Mouse (Mus musculus): Measurements from ENCODE around the gene C3.
A peak's percentile ranks its signal among the peaks of the same experiment; 100 is the strongest.

The C3 gene

DNA sequence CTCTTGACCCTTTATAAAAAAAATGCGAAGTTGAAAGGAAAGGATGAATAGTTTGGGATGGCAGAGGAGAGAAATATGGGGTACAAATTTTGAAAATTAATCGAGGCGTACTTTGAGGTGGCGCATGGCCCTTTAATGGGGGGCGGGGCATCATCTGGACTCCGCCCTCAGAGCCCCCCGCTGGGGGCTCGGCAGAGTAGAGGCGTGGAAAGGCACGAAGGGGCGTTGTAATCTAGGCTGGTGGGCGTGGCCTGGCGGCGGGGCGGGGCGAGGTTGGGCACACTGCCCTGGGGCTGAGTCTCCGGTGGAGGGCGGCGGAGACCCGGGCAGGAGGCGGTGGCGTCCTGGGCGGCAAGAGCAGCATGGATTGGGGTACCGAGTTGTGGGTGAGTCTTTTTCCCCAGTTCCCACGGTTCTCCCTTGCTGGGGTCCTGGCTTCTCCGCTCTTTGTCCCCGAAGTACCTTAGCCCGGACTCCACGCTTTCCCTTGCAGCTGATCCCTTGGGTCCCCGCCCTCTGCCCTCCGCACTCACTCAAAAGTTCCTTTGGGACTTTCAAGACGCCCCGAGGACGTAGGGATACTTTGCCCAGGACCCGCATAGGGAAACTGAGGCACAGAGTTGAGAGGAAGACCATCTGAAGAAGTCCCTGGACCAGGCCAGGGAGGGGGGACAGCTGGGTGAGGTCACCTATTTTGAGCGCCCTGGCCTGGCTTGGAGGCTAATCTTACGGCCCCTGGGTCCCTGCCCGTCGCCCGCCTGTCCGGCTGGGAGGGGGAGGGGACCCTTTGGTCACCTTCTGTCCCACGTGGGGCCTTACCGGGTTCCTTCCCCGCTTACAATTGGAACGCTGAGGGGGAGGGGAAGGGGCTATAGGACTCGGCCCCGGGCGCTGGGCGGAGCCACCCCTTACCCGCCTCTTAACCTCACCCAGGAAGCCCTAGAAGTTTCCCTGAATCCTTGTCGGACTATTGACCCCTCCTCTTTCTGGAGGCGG is 21.5 kb upstream of the C3 start, which contains the start of gene Trip10:
Gene Trip10 (plus strand): TSS at position 270 of the 996 bp plus-strand sequence.
- peak; percentile 98 for DNase-seq

DNA sequence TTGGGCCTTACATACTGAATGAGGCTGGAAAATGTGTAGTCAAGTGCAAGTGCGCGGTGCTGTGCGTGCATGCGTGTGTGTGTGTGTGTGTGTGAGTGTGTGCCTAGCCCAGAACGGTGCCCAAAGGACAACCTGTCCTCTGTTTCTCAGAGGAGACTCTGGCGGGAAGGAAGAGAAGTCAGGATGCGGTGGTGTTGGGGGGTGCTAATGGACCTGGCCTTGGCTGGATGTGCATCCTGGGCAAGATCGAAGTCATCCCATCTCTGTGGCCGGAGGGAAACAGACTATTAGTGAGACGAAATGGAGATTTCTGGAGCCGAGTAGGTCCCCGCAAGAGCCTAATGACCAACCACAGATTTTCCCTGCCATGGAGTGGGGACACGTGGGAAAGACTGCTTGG is 20.8 kb upstream of the C3 start:
- DNase-seq = peak; percentile 18

DNA sequence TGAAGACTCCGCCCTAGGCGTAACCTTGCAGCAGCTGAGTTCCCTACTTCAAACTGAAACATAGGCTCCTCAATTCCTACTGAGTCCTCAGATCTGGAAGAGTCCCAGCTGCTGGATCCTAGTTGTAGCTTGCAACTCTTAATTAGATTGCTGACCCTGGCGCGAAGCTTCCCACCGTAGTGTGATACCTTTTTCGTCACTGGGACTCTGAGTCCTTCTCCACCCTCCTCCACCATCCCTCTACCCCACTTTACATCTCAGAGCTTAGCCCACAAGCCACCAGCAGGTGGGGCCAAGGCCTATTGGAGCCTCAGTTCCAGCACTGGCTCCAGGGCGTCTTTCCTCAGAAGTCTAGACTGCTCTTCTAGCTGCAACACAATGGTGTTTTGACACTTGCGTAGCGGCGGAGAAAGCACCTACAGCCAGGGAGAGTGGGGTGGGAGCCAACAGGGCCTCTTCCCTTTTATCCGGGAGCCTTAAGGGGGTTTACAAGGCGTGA is 20.3 kb upstream of the C3 start, which contains the start of gene Gpr108:
Gene Gpr108 (minus strand): TSS at position 246 of the 499 bp plus-strand sequence.
- peak; percentile 95 for DNase-seq

DNA sequence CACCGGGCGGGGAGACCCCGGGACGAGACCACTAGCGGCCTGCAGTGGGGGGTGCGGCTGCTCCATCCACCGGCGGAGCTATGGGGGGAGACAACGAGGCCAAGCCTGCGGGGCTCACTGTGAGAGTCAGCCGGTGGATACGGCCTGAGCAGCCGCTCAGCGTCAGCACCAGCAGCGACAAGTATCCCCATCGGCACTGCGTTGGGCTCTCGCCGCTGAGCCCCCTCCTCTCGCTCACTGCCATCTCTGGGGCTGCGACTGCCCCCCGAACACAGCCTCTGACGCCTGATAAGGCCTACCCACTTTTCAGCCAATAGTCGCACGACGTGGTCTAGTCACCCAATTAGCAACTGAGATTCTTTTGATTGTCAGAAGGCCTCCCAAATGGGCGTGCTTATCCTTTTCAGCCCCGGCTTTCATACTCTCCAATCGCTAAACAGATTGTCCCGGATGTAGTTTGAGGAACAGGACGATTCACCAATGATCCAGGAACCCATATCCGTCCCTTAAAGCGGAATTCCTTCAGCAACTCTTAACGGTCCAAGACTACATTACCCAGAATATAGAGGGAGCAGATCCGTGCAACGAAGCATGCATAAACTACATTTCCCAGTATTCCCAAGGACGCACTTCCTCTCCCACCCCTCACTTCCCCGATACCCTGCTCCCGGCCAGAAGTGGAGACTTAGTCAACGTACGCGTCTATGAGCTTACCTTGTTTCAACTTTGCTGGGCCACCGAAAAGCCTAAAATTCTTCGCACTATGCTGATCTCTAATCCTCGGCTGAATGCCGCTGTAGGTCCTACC is 19.7 kb upstream of the C3 start:
- DNase-seq = peak; percentile 98

DNA sequence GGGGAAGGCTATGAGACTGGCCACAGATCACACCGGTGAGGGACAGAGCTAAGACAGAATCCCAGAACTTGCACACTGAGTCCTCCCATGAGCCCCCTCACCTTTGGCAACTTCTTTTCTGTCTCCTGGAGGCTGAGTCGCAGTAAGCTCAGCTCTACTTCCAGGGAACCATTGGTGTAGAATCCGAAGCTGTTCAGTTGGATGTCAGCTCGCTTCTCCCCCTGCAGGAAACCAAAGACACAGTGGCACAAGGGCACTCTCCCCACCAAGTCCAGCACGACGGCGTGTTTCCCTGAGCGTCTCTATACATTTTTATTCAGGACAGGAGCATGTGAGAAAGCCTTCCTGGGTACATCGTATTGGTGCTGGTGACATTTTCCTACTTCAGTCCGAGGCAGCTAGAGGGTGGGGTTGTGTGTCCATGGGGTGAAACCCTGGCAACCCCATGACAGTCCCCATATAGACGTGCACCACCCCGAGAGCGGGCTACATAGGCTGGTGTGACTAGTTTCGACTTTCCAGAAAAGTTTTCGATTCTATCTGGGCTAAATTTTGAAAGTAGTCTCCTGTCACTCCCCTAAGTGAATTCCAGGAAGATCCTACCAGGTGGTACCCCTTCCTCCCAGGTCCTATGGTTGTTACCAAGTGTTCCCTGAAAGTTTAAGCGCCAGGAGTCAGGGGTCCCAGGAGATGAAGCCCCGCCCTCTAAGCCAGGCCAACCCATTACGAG is 18.9 kb upstream of the C3 start:
- no peak for DNase-seq

DNA sequence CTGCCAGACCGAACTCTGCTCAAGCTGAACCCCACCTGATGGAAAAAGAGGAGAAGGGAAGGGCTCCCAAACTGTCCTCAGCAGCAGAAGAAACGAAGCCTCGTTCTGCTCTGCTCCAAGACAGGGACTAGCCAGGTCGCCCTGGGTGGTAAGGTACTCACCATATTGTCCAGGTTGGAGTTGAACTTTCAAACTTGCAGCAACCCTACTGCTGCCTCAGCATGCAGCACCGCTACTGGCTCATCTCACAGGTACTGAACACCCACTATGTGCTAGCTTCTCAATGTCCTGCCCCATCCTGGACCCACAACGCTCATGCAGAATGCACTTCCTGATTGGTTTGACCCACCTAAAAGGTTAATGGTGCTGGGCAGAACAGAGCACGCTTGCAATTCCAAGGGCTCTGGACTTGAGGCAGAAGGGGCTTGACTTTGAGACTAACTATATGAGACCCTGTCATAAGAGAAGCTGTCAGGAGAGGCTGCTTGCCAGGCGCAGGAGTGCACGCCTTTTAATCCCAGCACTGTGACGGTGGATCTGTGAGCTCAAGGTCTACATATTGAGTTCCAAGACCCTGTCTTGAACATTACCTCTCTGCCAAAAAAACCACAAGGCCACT is 17.5 kb upstream of the C3 start:
- DNase-seq = no peak

DNA sequence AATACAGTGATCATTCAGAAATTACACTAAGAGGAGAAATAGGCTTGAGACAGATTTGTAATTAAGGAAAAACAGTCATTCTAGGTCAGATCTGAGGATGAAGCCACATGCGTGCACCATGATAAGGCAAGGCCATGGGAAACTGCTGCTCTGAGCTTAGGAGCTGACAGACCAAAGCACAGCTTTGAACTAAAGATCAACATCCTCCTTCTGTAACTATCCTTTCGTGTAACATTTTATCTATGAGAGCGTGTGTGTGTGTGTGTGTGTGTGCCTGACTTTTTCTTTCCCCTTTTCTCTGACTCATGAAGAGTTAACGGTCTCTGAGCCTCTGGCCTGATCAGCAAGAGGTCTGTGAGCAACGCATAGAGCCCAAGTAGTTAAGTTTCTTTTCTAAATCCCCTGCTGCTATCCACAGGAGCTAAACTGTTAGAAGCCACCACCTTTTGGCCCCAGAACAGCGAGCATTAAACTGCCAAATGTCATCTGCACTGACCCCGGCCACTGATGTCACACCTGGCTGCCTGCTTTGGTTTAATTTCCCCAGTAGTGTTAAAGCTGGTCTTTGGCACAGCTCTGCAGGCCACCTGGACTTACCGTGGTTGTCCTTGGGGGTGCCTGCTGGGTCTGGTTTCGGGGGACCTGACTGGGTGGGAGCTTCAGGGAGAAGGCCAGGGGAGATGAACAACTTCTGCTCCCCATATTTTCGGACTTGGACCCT is 15.9 kb upstream of the C3 start:
- no peak for DNase-seq

DNA sequence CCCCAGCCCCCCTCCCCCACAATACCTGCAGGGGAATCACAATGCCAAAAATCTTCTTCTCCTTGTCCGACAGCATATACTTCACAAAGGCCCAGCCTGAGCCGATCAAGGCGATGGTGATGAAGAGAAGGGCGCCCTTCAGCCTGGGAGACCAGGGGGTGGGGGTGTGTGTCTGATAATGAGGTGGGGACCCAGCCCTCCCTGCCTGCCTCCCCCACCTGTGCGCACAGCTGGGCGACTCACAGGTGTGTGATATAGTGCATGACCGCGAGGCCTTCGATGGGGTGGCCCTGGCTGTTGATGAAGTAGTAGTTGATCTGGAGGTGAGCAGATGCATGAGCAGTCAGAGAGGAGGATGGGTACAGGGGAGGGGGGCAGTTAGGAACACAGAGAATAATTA is 9.2 kb upstream of the C3 start:
- DNase-seq = no peak

DNA sequence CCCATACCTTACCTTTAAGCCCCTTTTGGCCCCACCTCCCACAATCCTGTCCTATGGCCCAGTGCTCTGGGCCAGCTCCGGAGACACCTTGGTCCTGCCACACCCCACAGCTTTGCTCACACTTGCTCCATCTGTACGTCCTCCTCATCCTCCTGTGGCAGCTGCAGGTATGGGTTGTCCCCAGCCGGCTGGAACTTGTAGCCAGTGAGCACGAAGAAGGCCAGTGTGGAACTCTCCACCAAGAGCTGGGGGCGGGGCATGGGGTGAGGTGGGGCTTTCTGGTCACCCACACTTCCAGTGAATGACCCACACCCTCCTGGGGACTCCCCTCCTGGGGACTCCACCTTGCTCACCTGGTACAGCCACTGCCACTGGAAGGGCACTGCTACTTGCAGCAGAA is 7.9 kb upstream of the C3 start:
- no peak for DNase-seq

DNA sequence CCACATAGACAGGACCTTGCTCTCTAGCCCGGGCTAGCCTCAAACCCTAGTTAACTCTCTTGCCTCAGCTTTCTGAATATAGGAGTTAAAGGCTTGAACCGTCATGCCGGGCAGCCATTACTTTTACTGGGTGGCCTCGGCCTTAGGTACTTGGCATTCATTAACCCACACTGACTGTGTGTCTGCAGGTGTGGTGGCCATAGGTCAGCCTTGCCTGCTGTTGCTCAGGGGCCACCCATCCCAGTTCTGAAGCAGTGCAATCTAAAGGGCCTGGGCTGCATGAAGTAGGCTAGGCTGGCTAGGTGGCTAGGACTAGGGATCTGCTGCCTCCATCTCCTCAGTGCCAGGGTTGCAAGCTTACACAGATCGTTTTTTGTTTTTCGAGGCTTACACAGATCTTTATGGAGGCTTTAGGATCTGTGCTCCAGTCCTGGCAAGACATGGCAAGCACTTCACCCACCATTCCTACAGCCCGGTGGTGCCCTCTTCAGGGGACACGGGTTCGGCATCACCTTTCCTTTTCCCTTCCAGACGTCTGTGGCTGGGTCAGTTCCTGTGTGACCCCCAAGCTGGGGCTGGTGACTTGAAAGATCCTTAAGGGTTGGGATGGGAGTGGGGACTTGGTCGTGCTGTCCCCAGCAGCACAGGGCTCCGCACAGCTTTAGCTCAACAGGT is 6.5 kb upstream of the C3 start:
- DNase-seq = no peak

DNA sequence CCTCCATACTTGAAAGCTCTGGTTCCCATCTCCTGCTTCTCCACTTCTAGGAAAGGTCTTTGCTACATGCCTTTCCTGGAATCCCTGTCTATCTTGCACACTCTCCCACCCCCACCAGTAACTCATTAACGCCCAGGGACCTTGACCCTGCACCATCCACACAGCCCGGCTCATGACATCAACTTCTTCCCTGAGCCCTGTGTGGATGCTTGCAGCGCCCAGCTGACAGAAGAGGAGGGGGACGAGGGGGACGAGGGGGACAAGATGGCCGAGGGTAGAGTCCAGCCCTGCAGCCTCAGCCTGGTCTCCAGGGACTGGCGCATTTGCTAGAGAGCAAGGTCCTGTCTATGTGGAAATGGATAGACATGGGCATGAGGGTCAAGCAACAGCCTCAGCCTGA is 5.1 kb upstream of the C3 start:
- no peak for DNase-seq

DNA sequence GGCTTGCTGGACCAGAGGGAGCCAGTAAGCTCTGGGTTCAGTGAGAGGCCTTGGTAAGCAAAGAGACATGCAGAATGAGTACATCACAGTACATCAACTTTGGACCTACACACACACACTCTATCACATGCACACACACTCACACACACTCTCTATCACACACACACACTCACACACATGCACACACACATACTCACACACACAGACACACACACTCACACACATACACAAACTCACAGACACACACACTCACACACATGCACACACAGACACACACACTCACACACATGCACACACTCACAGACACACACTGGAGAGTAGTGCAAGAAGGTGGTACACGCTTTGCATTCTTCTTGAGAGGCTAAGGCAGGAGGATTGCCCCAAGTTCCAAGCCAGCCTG is 4.3 kb upstream of the C3 start:
- no peak for DNase-seq

DNA sequence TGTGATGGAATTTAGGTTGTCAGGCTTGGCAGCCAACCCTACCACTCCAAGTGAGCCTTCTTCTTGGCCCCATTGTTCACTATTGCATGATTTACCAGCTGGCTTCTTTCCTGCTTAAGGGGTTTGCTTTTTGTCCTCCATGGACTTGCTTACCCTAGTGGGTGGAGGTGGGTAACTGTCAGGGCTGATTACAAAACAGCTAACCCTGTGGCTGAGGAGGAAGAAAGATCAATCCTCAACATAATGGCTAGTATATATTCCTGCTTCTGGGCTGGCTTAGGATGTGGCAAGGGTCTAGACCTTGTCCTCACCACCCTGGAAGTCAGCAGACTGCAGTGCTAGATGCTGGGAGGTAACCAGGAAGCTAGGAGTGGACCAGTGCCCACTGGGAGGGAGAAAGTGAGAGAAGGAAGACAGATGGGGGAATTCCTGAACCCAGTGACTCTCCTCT is 3.4 kb upstream of the C3 start:
- peak; percentile 51 for DNase-seq

DNA sequence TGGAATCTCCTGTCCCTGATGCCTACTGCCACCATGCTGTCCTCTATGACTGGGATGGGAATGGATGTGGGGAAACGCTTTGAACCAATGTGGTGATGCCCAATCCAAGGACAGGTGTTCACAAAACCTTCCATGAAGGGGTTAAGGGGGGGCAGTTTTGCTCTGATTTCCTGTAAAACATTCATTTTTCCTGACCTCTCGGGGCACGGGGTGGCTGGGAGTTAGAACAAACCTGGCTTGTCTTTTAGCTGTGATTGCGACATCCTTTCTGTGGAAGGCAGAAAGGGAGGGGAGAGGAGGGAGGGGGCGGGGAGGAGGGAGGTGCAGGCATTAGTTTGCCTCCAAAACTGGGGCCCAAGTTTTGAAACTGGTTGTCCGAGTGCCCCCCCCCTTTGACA is 2.8 kb upstream of the C3 start:
- DNase-seq = peak; percentile 71

DNA sequence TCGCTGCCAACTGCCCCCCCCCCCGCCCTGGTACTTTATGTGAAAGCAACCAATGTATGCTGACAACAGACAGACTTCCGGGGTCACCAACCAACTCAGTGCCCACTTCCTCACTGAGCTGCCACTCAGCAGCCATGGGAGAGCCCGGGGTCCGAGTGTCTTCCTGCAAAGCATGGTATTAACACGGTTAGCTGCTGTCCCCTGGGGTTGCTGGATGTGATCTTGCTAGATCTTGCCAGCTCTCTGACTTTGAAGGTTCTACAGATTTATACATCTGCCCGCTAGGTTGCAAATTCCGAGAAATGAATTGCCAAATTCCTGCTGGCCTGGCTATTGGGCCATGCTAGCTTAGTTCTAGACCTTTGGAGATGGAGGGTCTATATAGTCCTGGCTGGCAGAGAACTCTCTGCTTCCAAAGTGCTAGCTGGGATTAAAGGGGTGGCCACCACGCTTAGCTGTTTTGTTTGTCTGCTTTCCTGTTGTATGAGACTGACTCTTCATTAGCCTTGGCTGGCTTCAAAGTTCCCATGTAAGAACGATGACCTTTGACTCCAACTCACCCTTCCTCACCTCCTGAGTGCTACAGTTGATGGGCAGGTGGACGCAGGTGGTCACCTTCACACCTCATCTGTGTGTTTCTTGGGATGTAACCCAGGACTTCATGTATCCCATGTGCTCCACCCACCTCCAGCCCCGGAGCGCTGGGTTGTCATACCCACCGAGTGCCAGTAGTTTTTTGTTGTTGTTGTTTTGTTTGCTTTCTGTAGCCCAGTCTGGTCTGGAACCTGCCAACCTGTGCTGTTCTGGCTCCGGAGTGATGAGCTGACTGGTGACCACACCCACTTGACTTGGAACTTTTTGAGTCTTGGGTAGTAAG is 2.2 kb upstream of the C3 start:
- no peak for DNase-seq

DNA sequence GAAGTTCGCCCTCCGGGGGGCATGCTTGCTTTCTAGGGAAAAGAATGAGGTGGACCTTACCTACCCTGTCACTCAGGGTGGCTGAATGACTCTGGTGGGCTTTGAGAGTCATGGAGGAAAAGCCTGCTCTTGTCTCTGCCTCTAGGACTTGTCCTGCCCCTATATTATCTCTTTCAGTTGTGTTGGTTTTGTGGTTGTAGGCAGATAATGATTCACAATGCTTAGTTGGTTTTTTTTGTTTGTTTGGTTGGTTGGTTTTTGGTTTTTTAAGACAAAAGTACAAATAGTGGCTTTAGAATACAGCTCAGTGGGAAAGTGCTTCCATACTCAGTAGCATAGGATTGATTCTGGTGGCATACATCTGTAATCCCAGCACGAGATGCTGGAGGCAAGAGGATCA is 937 bp upstream of the C3 start:
- no peak for DNase-seq

DNA sequence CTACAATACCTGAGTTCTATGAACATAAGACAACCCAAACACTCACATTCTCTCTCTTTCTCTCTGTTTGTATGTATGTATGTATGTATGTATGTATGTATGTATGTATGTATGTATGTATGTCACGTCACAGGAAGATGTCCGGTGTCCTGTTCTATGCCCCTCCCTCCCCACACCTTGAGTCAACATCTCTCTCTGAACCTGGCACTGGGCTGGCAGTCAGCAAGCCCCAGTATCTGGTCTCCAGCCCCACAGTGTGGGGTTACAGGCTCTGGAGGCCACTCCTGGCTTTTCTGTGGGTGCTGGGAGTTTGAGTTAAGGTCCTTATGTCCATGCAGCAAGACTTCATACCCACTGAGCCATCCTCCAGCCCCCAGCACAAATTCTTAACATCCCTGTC is 468 bp downstream of the C3 start:
- no peak for DNase-seq

DNA sequence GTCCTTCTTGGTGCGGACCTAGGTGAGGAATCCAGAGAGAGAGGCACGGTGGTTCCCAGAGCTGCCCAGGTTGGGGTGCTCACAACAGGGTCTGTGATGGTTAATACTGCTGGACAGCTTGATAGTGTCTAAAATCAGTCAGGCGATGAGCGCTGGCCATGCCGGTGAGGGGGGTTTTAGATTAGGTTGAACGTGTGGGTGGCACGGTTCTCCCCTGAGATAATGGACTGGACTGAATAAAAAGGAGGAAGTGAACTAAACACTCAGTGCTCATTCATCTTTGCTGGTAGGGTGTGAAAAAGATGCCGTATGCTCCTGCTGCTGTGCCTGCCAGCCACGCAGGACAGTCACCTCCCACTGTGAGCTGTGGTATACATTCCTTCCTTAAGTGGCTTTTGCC is 4.6 kb downstream of the C3 start:
- no peak for DNase-seq

DNA sequence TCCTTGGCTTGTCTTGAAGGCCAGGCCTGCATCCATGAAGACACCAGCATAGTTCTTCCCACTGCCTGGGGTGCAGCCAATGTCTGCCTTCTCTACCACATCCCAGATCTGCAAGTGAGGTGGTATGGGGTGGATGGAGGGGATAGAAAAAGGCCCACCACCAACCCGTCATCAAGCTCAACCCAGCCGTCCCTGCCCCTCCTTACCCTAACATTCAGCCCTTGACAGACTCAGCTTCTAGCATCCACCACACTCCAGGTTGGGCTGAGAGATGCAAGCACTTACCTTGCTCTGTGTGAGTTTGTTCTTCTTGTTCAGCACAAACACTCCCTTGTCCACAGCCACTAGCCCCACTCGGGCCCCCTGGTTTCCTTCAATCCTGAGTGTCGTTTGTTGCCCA is 6.0 kb downstream of the C3 start:
- no peak for DNase-seq

DNA sequence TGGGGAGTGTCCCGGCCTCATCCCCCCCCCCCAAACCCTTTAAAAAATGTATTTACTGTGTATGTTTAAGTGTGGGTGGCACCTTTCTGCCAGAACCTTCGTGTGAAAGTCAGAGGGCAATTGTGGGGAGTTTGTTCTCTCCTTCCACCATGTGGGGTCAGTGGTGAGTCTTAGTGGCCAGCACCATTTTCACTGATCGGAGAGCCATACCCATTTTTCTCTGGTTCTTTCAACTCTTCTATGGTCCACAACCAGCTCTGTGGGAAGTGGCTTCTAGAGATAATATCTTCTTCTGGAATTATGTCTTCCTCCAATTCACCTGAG is 8.1 kb downstream of the C3 start:
- peak; percentile 71 for DNase-seq
